Mouse (Mus musculus): ENCODE results near the gene Evc. TPM values are rescaled to one million over a fixed set of nuclear protein-coding genes. Genes with fewer than 3 reads are reported as not detected.
A peak's percentile ranks its signal among the peaks of the same experiment; 100 is the strongest.

Gene Evc
- polyA plus RNA-seq, 1 experiment from 2014 or later: 5.6 TPM

- no peak overlapping the region for H3K4me2 ChIP-seq (ENCODE audit: low read length)
- peaks cover 65% of the 10 kb centered on the region for H3K4me1 ChIP-seq (ENCODE audit: control insufficient read depth, insufficient read depth, low read depth, low read length)
- ATAC-seq: no peak
- no peak overlapping the region for H3K4me3 ChIP-seq (ENCODE audit: low read length)
- no peaks in the 10 kb centered on the region for H3K36me3 ChIP-seq (ENCODE audit: control insufficient read depth, insufficient read depth, low read length)
- H3K27me3 ChIP-seq (replicated peaks; ENCODE audit: control insufficient read depth, insufficient read depth, low read length): no peaks in the 10 kb centered on the region
- H3K9me3 ChIP-seq (ENCODE audit: control insufficient read depth, low read length): no peaks in the 10 kb centered on the region
- 68% methylated on average over 3 of the region's 3 CpGs for WGBS
- H3K27ac ChIP-seq (ENCODE audit: low read depth, low read length): no peak overlapping the region
- H3K9ac ChIP-seq (ENCODE audit: low read depth, low read length): no peak overlapping the region
These were observed 85.1 kb downstream of the Evc start for GRCm38 (mm10) chr5:37251596-37251995.

DNA sequence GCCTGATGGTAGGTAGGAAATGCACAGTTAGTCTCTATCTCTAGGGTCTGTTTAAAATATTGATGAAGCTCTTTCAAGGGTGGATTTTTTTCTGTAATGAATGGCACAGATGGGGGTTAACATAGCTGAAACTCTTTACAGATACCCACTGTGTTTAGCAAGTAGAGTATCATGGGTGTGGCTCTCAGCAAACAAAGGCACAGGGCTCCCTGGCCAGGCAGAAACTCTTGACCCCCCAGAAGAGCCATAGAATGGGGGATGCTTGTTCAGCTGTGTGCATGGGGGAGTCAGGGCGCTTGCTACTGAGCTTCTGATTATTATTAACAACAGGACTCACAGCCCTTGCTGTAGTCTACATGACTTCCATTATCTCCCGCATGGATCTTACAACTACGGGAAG lies 87.8 kb downstream of the Evc start:
- Histone ChIP-seq H3K4me2 (ENCODE audit: low read length) (peak overlapping the region; percentile 91), H3K9me3 (ENCODE audit: control insufficient read depth, low read length) (no peaks in the 10 kb centered on the region), H3K4me1 (ENCODE audit: control insufficient read depth, insufficient read depth, low read depth, low read length) (peaks cover 51% of the 10 kb centered on the region), H3K36me3 (ENCODE audit: control insufficient read depth, insufficient read depth, low read length) (no peaks in the 10 kb centered on the region), H3K27me3 (replicated peaks; ENCODE audit: control insufficient read depth, insufficient read depth, low read length) (no peaks in the 10 kb centered on the region), H3K27ac (ENCODE audit: low read depth, low read length) (no peak overlapping the region), H3K4me3 (ENCODE audit: low read length) (peak overlapping the region; percentile 71), H3K9ac (ENCODE audit: low read depth, low read length) (no peak overlapping the region)
- no peak for ATAC-seq
- WGBS: 64% methylated on average over 3 of the region's 3 CpGs

DNA sequence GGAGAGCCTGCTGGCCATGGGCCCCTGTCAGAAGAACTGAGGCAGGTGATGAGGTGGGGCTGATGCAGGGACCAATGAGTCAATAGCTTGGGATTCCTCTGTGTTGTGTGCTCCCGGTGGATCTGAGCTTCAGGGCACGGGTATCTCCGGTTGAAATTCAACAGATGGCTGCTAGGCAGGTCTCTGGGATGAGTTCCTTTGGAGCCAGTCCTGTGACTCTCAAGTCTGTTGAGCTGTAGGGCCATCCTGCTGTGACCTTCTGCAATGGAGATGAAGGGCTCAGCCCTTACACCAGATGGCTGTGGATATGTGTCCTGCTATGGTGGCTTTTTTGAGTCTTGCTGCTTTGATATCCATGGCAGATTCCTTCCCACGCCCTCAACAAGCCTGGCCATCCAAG lies 89.2 kb downstream of the Evc start:
- H3K27me3 ChIP-seq (replicated peaks; ENCODE audit: control insufficient read depth, insufficient read depth, low read length): no peaks in the 10 kb centered on the region
- WGBS: 23% methylated on average over 4 of the region's 4 CpGs
- ATAC-seq: no peak
- H3K9me3 ChIP-seq (ENCODE audit: control insufficient read depth, low read length): no peaks in the 10 kb centered on the region
- H3K4me2 ChIP-seq (ENCODE audit: low read length): peak overlapping the region; percentile 91
- peak overlapping the region; percentile 71 for H3K4me3 ChIP-seq (ENCODE audit: low read length)
- H3K27ac ChIP-seq (ENCODE audit: low read depth, low read length): peak overlapping the region; percentile 94
- H3K4me1 ChIP-seq (ENCODE audit: control insufficient read depth, insufficient read depth, low read depth, low read length): peaks cover 49% of the 10 kb centered on the region
- H3K36me3 ChIP-seq (ENCODE audit: control insufficient read depth, insufficient read depth, low read length): no peaks in the 10 kb centered on the region
- peak overlapping the region; percentile 85 for H3K9ac ChIP-seq (ENCODE audit: low read depth, low read length)

- Histone ChIP-seq H3K9me3 (ENCODE audit: control insufficient read depth, low read length) (no peaks in the 10 kb centered on the region), H3K4me3 (ENCODE audit: low read length) (peak overlapping the region; percentile 71), H3K27me3 (replicated peaks; ENCODE audit: control insufficient read depth, insufficient read depth, low read length) (no peaks in the 10 kb centered on the region), H3K27ac (ENCODE audit: low read depth, low read length) (peak overlapping the region; percentile 94), H3K36me3 (ENCODE audit: control insufficient read depth, insufficient read depth, low read length) (no peaks in the 10 kb centered on the region), H3K4me1 (ENCODE audit: control insufficient read depth, insufficient read depth, low read depth, low read length) (peaks cover 42% of the 10 kb centered on the region), H3K9ac (ENCODE audit: low read depth, low read length) (peak overlapping the region; percentile 85), H3K4me2 (ENCODE audit: low read length) (peak overlapping the region; percentile 91)
- WGBS: 1% methylated on average over 33 of the region's 37 CpGs
- ATAC-seq: peak; percentile 15
These were observed 90.4 kb downstream of the Evc start for GRCm38 (mm10) chr5:37246138-37246910.

DNA sequence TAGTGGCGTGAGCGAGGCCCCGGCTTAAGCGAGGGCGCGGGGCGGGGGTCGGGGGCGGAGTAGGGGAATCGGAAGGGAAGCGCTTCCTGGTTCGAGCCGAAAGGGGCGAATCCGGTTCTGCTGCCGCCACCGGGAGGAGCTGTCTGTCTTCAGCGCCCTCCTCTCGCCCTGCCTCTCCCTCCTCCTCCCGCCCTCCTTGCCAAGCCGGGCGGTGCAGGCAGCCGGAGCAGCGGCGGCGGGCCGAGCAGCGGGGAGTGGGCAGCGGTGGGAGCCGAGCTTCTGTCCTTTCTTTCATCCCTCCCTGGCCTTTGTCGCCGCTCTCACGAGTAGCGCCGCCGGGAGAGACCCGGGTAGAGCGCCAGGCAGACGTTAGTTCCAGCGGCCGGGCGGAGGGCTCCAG lies 91.0 kb downstream of the Evc start:
- peak; percentile 55 for ATAC-seq
- H3K4me3 ChIP-seq (ENCODE audit: low read length): peak overlapping the region; percentile 71
- no peaks in the 10 kb centered on the region for H3K36me3 ChIP-seq (ENCODE audit: control insufficient read depth, insufficient read depth, low read length)
- H3K4me2 ChIP-seq (ENCODE audit: low read length): peak overlapping the region; percentile 91
- H3K4me1 ChIP-seq (ENCODE audit: control insufficient read depth, insufficient read depth, low read depth, low read length): peaks cover 38% of the 10 kb centered on the region
- under 1% methylated on average over 38 of the region's 42 CpGs for WGBS
- H3K9me3 ChIP-seq (ENCODE audit: control insufficient read depth, low read length): no peaks in the 10 kb centered on the region
- H3K27ac ChIP-seq (ENCODE audit: low read depth, low read length): peak overlapping the region; percentile 94
- H3K9ac ChIP-seq (ENCODE audit: low read depth, low read length): peak overlapping the region; percentile 85
- no peaks in the 10 kb centered on the region for H3K27me3 ChIP-seq (replicated peaks; ENCODE audit: control insufficient read depth, insufficient read depth, low read length)

- 35% methylated on average over 9 of the region's 9 CpGs for WGBS
- Histone ChIP-seq H3K9me3 (ENCODE audit: control insufficient read depth, low read length) (no peaks in the 10 kb centered on the region), H3K27me3 (replicated peaks; ENCODE audit: control insufficient read depth, insufficient read depth, low read length) (no peaks in the 10 kb centered on the region), H3K4me1 (ENCODE audit: control insufficient read depth, insufficient read depth, low read depth, low read length) (peaks cover 34% of the 10 kb centered on the region), H3K36me3 (ENCODE audit: control insufficient read depth, insufficient read depth, low read length) (no peaks in the 10 kb centered on the region), H3K27ac (ENCODE audit: low read depth, low read length) (peak overlapping the region; percentile 94), H3K4me2 (ENCODE audit: low read length) (peak overlapping the region; percentile 91), H3K9ac (ENCODE audit: low read depth, low read length) (peak overlapping the region; percentile 85), H3K4me3 (ENCODE audit: low read length) (peak overlapping the region; percentile 71)
- ATAC-seq: no peak
These were observed 91.9 kb downstream of the Evc start for GRCm38 (mm10) chr5:37244666-37245242.

DNA sequence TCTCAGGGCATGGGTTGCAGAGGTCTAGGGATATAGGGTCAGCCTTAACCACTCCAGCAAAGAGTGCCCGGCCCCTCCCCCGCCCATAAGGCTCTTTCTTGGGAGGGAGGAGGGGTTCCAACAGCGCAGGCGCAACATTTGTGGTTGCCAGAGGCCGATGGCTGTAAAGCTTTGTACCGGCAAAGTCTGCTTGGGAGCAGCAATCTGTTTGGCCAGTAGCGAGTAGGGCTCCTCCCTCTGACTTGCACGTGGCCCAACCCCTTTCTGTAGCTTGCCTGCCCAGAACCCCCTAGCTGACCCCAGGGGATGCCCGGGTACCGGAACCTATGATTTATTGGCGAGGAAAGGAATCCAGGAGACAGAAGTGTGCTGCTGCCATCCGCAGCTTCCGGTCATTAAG lies 92.5 kb downstream of the Evc start:
- Histone ChIP-seq H3K9me3 (ENCODE audit: control insufficient read depth, low read length) (no peaks in the 10 kb centered on the region), H3K27me3 (replicated peaks; ENCODE audit: control insufficient read depth, insufficient read depth, low read length) (no peaks in the 10 kb centered on the region), H3K4me3 (ENCODE audit: low read length) (peak overlapping the region; percentile 71), H3K36me3 (ENCODE audit: control insufficient read depth, insufficient read depth, low read length) (no peaks in the 10 kb centered on the region), H3K9ac (ENCODE audit: low read depth, low read length) (peak overlapping the region; percentile 78), H3K4me1 (ENCODE audit: control insufficient read depth, insufficient read depth, low read depth, low read length) (peaks cover 30% of the 10 kb centered on the region), H3K27ac (ENCODE audit: low read depth, low read length) (peak overlapping the region; percentile 94), H3K4me2 (ENCODE audit: low read length) (peak overlapping the region; percentile 91)
- ATAC-seq: peak; percentile 39
- WGBS: 2% methylated on average over 13 of the region's 13 CpGs

DNA sequence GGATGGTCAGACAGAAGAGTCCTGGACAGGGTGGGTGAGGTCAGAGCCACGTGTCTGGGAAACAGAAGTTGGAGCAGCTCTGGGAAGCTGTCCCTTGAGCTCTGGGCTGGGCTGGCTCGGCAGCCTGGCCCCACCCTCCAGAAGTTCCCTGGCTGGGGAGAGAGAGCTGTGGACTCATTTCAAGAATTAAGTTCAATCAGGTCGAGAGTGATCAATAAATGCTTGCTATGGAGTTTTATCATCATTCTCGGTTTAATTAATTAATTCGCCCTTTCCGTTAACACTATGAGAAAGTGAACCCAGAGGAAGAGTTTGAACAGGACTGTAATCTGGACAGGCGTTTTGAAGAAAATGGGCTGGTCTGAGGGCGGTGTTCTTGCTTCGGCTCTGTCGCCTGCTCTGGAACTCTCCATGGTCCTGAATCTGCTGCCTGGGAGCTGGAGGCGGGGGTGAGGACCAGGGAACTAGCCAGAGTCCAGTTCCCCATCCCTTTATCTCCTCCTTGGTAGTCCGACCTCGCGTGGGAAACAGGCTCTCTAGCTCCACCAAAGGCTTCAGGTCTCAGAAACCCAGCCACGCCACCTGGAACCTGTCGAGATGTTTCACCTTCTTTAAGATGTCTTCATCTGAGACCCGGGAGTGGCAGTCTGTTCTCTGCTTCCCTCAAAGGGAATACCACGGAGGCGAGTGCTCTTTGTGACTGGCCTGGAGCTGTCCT lies 93.4 kb downstream of the Evc start:
- WGBS: 1% methylated on average over 19 of the region's 19 CpGs
- Histone ChIP-seq H3K4me2 (ENCODE audit: low read length) (peak overlapping the region; percentile 91), H3K27me3 (replicated peaks; ENCODE audit: control insufficient read depth, insufficient read depth, low read length) (no peaks in the 10 kb centered on the region), H3K36me3 (ENCODE audit: control insufficient read depth, insufficient read depth, low read length) (no peaks in the 10 kb centered on the region), H3K9ac (ENCODE audit: low read depth, low read length) (peak overlapping the region; percentile 78), H3K4me1 (ENCODE audit: control insufficient read depth, insufficient read depth, low read depth, low read length) (peaks cover 22% of the 10 kb centered on the region), H3K27ac (ENCODE audit: low read depth, low read length) (peak overlapping the region; percentile 71), H3K4me3 (ENCODE audit: low read length) (peak overlapping the region; percentile 71), H3K9me3 (ENCODE audit: control insufficient read depth, low read length) (no peaks in the 10 kb centered on the region)
- ATAC-seq: no peak

All from hindbrain, embryonic 16.5 days (tissue).